Mouse (Mus musculus) CD4-positive, CD25-positive, alpha-beta regulatory T cell, adult 2 months (primary cell): ENCODE measurements around the gene Slc38a5.

Experiments used
- DNase-seq: peaks from one replicate; pipeline ENCODE4 v3.0.0-alpha.2; 2012; ENCODE audit warnings: low read depth, low spot score

The Slc38a5 gene

GRCm38 (mm10) chrX:8271083-8271820 lies at the start of gene Slc38a5:
Gene Slc38a5, plus strand, starts transcription at chrX:8271133.
- DNase-seq, result no peak

DNA sequence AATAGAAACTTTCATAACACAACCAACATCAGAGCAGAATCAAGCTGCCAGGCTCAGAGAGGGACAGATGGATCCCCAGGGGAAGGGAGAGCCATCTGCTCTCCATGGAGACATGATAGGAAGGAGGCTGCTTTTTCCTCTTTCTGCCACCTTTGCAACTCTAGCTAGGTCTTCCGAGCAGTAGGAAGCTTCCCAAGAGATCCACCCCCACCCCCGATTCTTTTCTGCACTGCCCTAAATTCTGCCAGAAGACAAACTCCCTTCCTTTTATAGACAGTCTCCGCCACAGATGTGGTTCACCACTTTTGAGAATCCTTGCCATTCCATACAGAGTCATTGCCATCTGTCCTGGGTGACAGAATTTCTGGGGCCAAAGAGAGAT lies 48.6 kb upstream of the Slc38a5 start:
- DNase-seq, result no peak

- DNase-seq, result no peak
These were observed 48.1 kb upstream of the Slc38a5 start for GRCm38 (mm10) chrX:8222678-8223421.

- no peak for DNase-seq
These were observed 47.5 kb upstream of the Slc38a5 start for GRCm38 (mm10) chrX:8223473-8223872.

- no peak for DNase-seq
These were observed 40.7 kb upstream of the Slc38a5 start for GRCm38 (mm10) chrX:8230272-8230671.

DNA sequence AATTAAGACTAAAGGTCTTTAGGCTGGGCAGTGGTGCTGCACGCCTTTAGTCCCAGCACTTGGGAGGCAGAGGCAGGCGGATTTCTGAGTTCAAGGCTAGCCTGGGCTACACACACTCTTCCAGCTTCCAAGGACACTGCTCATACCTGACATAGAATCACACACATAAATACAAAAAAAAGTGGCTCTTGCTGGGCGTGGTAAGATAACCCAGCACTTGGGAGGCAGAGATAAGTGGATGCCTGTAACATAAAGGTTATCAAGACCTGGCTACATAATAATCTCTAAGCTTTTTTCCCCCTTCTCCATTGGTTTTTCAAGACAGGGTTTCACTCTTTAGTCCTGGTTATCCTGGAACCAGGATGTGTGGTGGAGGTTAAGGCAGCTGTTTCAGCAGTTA lies 37.3 kb upstream of the Slc38a5 start:
- DNase-seq, result no peak

GRCm38 (mm10) chrX:8236704-8237103 lies 34.2 kb upstream of the Slc38a5 start:
- DNase-seq, result no peak

- no peak for DNase-seq
These were observed 32.0 kb upstream of the Slc38a5 start for GRCm38 (mm10) chrX:8238804-8239395.

- no peak for DNase-seq
These were observed 23.3 kb upstream of the Slc38a5 start for GRCm38 (mm10) chrX:8247680-8248079.

DNA sequence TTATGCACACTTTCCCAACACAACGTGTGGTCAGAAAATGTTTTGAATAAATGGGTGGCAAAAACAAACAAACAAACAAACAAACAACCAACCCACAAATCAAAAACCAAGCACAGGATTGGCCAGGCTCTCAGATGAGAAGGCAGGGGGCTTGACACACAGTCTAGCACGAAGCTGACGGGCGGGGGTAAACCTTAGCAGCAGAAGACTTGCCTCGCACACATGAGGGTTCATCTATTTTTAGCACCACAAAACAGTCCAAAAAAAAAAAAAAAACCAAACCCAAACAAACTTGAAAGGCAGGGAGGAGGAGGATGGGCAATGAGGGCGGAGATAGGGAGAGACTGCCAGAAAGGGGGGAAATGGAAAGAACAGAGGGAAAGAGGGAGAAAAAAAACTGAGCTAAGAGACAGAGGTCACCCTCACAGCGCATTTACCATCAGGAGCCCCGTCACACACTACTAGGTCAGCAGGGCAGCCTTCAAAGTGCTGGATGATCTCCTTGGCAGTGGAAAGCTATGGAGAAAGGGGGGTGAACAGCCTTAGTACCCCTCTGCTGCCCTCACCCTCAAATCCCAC lies 22.3 kb upstream of the Slc38a5 start:
- DNase-seq, result no peak

DNA sequence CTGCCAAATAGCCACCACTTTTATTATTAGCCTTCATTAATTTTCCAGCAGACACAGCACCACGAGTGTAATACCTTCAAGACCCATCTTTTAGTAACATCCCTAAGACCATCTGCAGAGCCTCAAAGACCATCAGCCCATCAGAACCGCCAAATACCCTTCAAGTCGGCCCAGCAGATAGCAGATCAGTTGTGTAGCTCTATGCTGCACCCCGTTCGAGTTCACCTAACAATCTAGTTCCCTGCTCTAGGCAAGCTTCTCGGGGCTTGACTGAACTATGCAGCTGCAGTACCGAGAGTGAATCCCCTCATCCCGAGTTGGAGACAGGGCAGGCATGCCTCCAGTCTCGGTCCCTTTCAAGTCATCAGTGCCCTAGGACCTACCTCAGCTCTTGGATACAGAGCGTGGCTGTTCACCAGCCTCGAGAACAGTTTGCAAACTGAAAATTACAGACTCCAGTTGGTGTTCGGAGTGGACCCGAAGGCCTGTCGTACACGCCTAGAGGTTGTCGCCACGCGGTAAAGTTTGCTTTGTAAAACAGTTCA lies 19.1 kb upstream of the Slc38a5 start:
- no peak for DNase-seq

GRCm38 (mm10) chrX:8252334-8253285 lies 18.3 kb upstream of the Slc38a5 start, which contains the start of gene Ftsj1:
Gene Ftsj1, minus strand, starts transcription at chrX:8252406.
- peak; percentile 92 for DNase-seq

DNA sequence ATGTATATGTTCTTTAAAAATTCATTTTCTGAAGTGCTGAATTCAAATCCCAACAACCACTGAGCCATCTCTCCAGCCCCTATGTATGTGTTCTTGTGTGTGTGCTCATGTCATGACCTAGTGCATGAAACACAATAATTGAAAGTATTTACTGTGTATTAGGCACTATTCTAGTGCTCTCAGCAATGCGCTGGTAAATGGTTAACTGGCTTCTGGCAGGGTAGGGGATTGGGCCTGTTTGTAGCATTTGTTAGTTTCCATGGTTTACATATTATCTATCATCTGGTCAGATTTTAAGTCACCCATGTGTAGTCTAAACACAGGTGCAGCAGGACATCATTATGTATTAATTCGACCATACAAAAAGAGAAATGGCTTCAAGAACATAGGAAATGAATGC lies 17.2 kb upstream of the Slc38a5 start:
- no peak for DNase-seq

GRCm38 (mm10) chrX:8255807-8256206 lies 15.1 kb upstream of the Slc38a5 start:
- DNase-seq, result peak; percentile 9

- no peak for DNase-seq
These were observed 11.5 kb upstream of the Slc38a5 start for GRCm38 (mm10) chrX:8259478-8259877.

DNA sequence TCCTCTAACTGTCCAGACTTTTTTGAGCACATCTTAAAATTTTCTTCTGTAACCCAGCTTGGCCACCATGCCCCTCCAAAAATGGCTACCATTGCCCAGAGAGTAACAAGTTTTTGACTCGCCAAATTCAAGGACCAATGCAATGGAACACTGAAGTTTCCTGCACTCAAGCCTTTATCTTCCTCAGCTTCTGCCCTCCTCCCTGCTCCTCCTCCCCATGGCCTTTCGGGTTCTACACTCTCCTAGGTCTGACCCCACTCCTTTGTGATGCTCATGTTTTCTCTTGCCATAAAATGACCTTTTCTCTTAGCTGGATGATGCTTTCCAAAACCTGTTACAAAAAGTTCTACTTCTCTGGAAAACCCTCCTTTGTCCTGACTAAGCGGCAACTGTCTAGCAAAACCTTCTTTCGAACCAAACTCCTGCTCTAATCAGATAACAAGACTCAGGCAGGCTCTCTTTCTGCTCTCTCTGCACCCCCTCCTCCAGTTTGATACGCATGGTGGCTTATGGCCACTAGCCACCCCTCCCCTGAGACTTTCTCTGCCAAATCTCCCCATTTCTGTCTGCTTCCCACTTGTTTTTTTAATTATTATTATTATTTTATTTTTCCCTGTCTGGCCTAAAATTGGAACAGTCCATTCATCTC lies 7.7 kb upstream of the Slc38a5 start:
- no peak for DNase-seq

GRCm38 (mm10) chrX:8264222-8264621 lies 6.7 kb upstream of the Slc38a5 start:
- no peak for DNase-seq

- DNase-seq, result no peak
These were observed 1.1 kb downstream of the Slc38a5 start for GRCm38 (mm10) chrX:8272000-8272399.

DNA sequence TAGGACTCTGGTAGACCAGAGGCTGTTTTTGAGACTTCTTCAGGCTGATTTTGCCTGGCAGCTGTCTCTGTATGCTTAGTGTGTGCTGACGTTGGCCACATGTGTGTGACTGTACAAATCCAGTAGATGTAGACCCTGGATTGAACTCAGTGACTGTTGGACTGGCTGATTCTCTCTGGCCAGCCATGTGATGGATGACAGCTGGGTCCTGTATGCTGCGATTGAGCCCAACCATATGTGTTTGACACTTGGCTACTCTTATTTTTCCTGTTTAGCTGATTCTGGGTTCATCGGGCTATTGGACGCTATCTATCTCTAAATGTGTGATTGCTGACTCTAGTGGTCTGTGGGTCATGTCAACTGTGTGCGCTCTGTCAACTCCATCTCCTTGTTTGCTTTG lies 3.1 kb downstream of the Slc38a5 start:
- no peak for DNase-seq

DNA sequence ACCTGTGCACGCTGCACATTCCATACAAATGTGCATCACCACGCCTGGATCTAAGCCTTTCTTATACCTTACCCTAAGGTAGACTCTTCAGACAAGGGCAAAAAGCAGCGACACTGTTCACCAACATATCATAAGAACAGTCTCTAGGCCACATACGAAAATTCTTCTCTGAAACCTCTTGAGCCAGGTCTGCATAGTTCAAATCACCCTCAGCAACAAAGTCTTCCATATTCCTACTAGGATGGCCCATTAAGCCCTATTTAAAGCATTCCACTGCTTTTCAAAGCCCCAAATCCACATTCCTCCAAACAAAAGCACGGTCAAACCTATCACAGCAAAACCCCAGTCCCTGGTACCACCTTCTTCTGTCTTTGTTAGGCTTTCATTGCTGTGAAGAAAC lies 17.7 kb downstream of the Slc38a5 start:
- DNase-seq, result no peak
